In the genomic region with DNA sequence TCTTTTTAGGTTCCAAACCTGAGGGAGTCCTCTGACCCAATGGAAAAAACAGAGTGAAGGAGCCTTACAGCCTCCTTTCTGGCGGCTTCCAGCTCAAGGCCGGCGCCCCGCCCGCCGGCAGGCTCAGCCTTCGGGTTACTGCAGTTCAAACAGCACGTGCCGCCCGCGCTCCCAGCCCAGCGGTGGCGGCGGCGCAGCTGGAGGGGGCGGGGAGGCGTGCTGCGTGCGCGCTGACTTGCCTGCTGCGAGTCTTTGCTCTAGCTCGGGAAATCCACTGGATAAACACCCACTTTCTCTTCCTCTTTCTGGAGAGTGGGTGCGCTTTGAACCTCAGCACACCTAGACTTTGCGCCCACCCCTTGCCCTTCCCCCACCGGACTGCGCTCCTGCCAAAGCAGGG, we compare ENCODE assay signal across 8 mouse cellular contexts. TPM values are rescaled to one million over a fixed set of nuclear protein-coding genes. Genes with fewer than 3 reads are reported as not detected.
A peak's percentile ranks its signal among the peaks of the same experiment; 100 is the strongest.
DNase-seq lines count a peak whose midpoint lies in the region; ATAC-seq and TF ChIP-seq lines count a peak whose summit lies in the region.

No protein-coding gene starts in this region.

- no peak for TF ChIP-seq CTCF in small intestine, adult 2 months (IDR thresholded peaks at IDR 0.05; ENCODE audit: extremely low read depth, insufficient read length, insufficient replicate concordance, low read depth, low read length)

- H3K4me2 ChIP-seq in hindbrain, embryonic 11.5 days (replicated peaks; ENCODE audit: low read depth, low read length): peak overlapping the region; percentile 88

- H3K27ac ChIP-seq in hindbrain, embryonic 11.5 days (ENCODE audit: low read depth, low read length): no peak overlapping the region
- H3K27ac ChIP-seq in small intestine, adult 2 months (ENCODE audit: insufficient read depth, low read depth, low read length): no peak overlapping the region

- peak overlapping the region; percentile 71; the same call in 1 of the 2 replicates for H3K9ac ChIP-seq in hindbrain, embryonic 11.5 days (ENCODE audit: low read depth, low read length)

- TF ChIP-seq POLR2A in small intestine, adult 2 months (IDR thresholded peaks at IDR 0.05; ENCODE audit: low read depth, low read length): no peak

- peaks cover 16% of the 10 kb centered on the region for H3K4me1 ChIP-seq in hindbrain, embryonic 11.5 days (replicated peaks; ENCODE audit: control insufficient read depth, insufficient read depth, low read length)
- peaks cover 53% of the 10 kb centered on the region for H3K4me1 ChIP-seq in megakaryocyte, embryonic 14.5 days
- H3K4me1 ChIP-seq in small intestine, adult 2 months (ENCODE audit: control insufficient read depth, insufficient read depth, insufficient read length, low read length): peaks cover 11% of the 10 kb centered on the region

- H3K9me3 ChIP-seq in hindbrain, embryonic 11.5 days (ENCODE audit: control insufficient read depth, low read length): no peaks in the 10 kb centered on the region
- H3K9me3 ChIP-seq in megakaryocyte, embryonic 14.5 days: no peaks in the 10 kb centered on the region

- intact Hi-C loops in left cerebral cortex, postnatal 14 days (cut with DNase I): no loop called here

- H3K27me3 ChIP-seq in hindbrain, embryonic 11.5 days (ENCODE audit: control insufficient read depth, insufficient read depth, low read length): peaks cover 79% of the 10 kb centered on the region
- H3K27me3 ChIP-seq in megakaryocyte, embryonic 14.5 days (replicated peaks): peaks cover 100% of the 10 kb centered on the region
- H3K27me3 ChIP-seq in small intestine, adult 2 months (ENCODE audit: control insufficient read depth, insufficient read depth, low read length): peaks cover 66% of the 10 kb centered on the region

- ATAC-seq in CD4-positive, CD25-positive, alpha-beta regulatory T cell, adult 4 months: peak; percentile 65
- ATAC-seq in hindbrain, embryonic 11.5 days (ENCODE audit: low FRiP score): peak; percentile 37; the same call in 1 of the 2 replicates

- under 1% methylated on average over 26 of the region's 26 CpGs for WGBS in hindbrain, embryonic 11.5 days
- WGBS in small intestine, adult 2 months: under 1% methylated on average over 26 of the region's 26 CpGs

- DNase-seq in adrenal gland, postnatal 25 days: peak; percentile 86
- peak; percentile 30 to 56 for DNase-seq in frontal cortex, postnatal 36 days (ENCODE audit: low spot score in 2 of 2)
- DNase-seq in hindbrain, embryonic 11.5 days (ENCODE audit: low spot score): peak; percentile 80
- DNase-seq in left cerebral cortex, postnatal 14 days (ENCODE audit: low spot score in 2 of 2): peak; percentile 63 to 81
- no peak for DNase-seq in cerebellum, adult 11-12 months

- peak overlapping the region; percentile 55 for H3K4me3 ChIP-seq in hindbrain, embryonic 11.5 days (ENCODE audit: low read depth, low read length)
- H3K4me3 ChIP-seq in megakaryocyte, embryonic 14.5 days (replicated peaks): peak overlapping the region; percentile 48
- peak overlapping the region; percentile 12 for H3K4me3 ChIP-seq in small intestine, adult 2 months (ENCODE audit: low read depth, low read length)

- H3K36me3 ChIP-seq in hindbrain, embryonic 11.5 days (ENCODE audit: control insufficient read depth, insufficient read depth, low read length): no peaks in the 10 kb centered on the region
- no peaks in the 10 kb centered on the region for H3K36me3 ChIP-seq in megakaryocyte, embryonic 14.5 days (replicated peaks; ENCODE audit: low read length)
- H3K36me3 ChIP-seq in small intestine, adult 2 months (ENCODE audit: control insufficient read depth, insufficient read depth, low read length): no peaks in the 10 kb centered on the region

RNA-seq across cellular contexts. Expression of a gene that starts 10.3 kb away (rescaled TPM):
- 1 to 10 TPM in 1 of 2 experiments, under 1 TPM in 1; 0.63 to 1.2 TPM for polyA plus RNA-seq in CD4-positive, CD25-positive, alpha-beta regulatory T cell, adult 4 months (2017; shearing (Covaris generic))
- 4.2 and 4.6 TPM in 2 replicates for total RNA-seq in adrenal gland, postnatal 25 days (2021)
- 19.2 and 19.4 TPM in 2 replicates for polyA plus RNA-seq in hindbrain, embryonic 11.5 days (2014; fragmentation: Nextera tagmentation; extraction: Ambion mirVana)
- 10 to 100 TPM; 16.9 to 29.0 TPM for total RNA-seq in left cerebral cortex, postnatal 14 days (2021)
- 0.11 TPM in 1 of 2 replicates, not detected in the other for polyA plus RNA-seq in megakaryocyte, embryonic 14.5 days (2012; ENCODE audit: insufficient read depth, low replicate concordance)
- polyA plus RNA-seq in small intestine, adult 2 months (2012; rRNA removed): 2.6 and 3.0 TPM in 2 replicates
